Mouse (Mus musculus) spleen, adult 2 months (tissue): ENCODE data around the gene B9d2.

ENCODE experiments used
- CTCF ChIP-seq: fragments of 200-500 bp; IDR thresholded peaks from 2 replicates; pipeline ENCODE4 v1.5.1; 2011; ENCODE audit warnings: mild to moderate bottlenecking, inconsistent platforms; ENCODE audit not compliant: insufficient read depth, insufficient read length, insufficient replicate concordance; ENCODE audit errors: extremely low read depth
- POLR2A ChIP-seq: fragments of 200-500 bp; IDR thresholded peaks from 2 replicates; pipeline ENCODE4 v1.6.1; 2011; ENCODE audit warnings: low read depth, low read length, inconsistent platforms

DNA sequence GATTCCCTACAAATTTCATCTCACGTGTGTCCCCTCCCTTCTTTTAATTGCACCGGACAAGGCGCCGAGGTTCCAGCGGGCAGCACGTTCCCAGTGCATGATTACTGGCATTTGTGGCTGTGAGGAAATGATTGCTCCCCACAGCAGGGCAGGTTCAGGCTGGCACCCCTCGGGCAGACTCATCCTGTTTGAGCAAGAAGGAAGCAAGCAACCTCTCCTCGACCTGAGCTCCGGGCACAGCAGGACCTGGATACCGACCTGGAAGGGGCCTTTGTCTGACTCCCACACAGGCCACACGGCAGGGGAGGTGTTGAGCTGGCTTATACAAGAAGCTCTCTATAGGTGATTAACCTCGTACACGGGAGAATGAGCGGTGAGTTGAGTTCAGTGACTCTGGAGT lies 35.5 kb upstream of the B9d2 start:
- TF ChIP-seq CTCF (no peak), POLR2A (no peak)
